Mouse (Mus musculus): ENCODE measurements around the gene Gtf2ird2.

DNA sequence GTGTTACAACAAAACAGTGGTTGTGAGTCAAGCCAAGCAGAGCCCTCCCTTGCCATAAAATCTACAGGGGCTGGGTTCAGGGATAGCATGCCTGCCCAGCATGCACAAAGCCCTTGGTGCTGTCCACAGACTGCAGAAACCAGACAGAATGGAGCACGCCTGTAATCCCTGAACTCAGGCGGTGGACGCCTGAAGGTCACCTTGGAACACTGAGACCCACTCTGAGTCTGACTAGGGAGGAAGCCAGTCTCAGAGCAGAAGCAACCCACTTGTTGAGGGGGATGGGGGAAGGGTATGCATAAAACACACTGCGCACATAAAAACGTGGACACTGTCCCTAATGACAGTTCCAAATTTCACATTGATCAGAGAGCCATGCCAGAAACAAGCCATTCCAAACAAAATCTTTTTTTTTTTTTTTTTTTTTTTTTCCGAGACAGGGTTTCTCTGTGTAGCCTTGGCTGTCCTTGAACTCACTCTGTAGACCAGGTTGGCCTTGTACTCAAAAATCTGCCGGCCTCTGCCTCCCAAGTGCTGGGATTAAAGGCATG lies 27.8 kb upstream of the Gtf2ird2 start:
- TF ChIP-seq JUND (IDR thresholded peaks at IDR 0.05; ENCODE audit: low read depth, low read length) (no peak), ZC3H11A (IDR thresholded peaks at IDR 0.05; ENCODE audit: low read depth, low read length) (no peak), POLR2A (IDR thresholded peaks at IDR 0.05; ENCODE audit: control insufficient read depth in 1 of 2, insufficient read depth in 1 of 2, low read depth in 1 of 2, low read length in 2 of 2, poor library complexity in 1 of 2) (no peak), CTCF (IDR thresholded peaks at IDR 0.05 in 2 of 3, conservative IDR thresholded peaks at IDR 0.05 in 1 of 3; ENCODE audit: control insufficient read depth in 1 of 3, insufficient read depth in 1 of 3, low read depth in 2 of 3, low read length in 3 of 3, poor library complexity in 1 of 3, severe bottlenecking in 1 of 3) (no peak), POLR2AphosphoS5 (IDR thresholded peaks at IDR 0.05; ENCODE audit: borderline replicate concordance, low read depth, low read length) (no peak), POLR2AphosphoS2 (IDR thresholded peaks at IDR 0.05; ENCODE audit: low read length) (no peak), EP300 (IDR thresholded peaks at IDR 0.05; ENCODE audit: low read depth in 1 of 2, low read length in 2 of 2) (no peak), GABPA (IDR thresholded peaks at IDR 0.05; ENCODE audit: low read depth, low read length) (no peak), ZKSCAN1 (IDR thresholded peaks at IDR 0.05; ENCODE audit: low read depth, low read length) (no peak), TCF12 (IDR thresholded peaks at IDR 0.05; ENCODE audit: low read depth, low read length) (no peak)

All from MEL (cell line).